Mouse (Mus musculus): ENCODE data around the gene Rpl36. TPM values are rescaled to one million over a fixed set of nuclear protein-coding genes. Genes with fewer than 3 reads are reported as not detected.
"Not testable (repeated sequence)": the region's sequence is repeated elsewhere in the genome, so short reads cannot be mapped to it uniquely, and the experiment has no call there.

Rpl36 gene
- polyA plus RNA-seq, 1 experiment = 1,820 TPM

DNA sequence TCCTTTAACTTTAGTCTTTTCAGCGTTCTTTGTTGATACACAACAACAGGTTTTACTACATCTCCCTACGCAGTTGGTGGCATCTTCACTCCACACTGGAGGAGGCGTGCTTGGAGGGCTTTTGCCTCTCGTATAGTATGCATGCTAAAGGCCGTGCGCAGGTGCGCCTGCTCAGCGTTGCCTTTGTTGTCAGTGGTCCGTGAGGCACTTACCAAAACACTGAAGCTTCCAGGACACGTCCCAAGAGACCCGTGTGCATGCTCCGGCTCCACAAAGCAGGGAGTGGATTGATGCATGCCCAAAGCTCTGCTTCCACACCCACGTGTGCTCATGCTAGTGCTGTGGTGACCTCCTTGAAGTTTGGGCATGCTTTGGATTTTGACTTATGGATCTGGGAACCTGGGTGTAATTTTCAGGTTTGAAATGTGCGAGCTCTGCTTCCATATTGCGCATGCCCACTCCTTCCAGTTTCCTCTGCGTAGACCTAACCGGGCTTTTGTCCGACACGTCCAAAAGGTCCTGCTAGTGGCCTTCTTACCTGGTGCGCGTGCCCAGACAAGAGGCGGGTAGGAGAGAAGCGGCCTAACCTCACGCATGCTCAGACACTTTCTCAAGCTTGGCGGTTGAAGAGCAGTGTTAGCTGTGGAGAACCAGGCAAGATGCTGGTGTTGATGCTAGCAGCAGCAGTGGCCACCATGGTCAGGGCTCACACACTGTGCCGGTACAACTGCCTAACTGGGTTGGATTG, 14.5 kb downstream of the Rpl36 start, which contains the start of gene Catsperd:
Gene Catsperd (plus strand): TSS at position 614 of the 748 bp plus-strand sequence.
- no peaks in the 10 kb centered on the region; the same call in none of the 2 replicates for H3K36me3 ChIP-seq (ENCODE audit: control insufficient read depth, insufficient read depth, low read length)
- TF ChIP-seq CTCF (IDR thresholded peaks at IDR 0.05; ENCODE audit: control insufficient read depth, insufficient read depth, insufficient replicate concordance, low read depth, low read length) = 0 out of 2 replicates have a peak, but pooled peaks have one; percentile 3
- TF ChIP-seq POLR2A (IDR thresholded peaks at IDR 0.05; ENCODE audit: control insufficient read depth, low read depth, low read length) = peak; percentile 77; the same call in 1 of the 2 replicates
- peak within 1 kb of the TSS; percentile 59 for H3K27ac ChIP-seq (ENCODE audit: control insufficient read depth, insufficient read depth, low read depth, low read length)
- peaks cover 15% of the 10 kb centered on the region for H3K4me1 ChIP-seq (ENCODE audit: control insufficient read depth, insufficient read depth, low read length)
- no peaks in the 10 kb centered on the region for H3K27me3 ChIP-seq (ENCODE audit: control insufficient read depth, insufficient read depth, low read length)
- H3K4me3 ChIP-seq (ENCODE audit: control insufficient read depth, low read depth, low read length) = peak within 1 kb of the TSS; percentile 93

DNA sequence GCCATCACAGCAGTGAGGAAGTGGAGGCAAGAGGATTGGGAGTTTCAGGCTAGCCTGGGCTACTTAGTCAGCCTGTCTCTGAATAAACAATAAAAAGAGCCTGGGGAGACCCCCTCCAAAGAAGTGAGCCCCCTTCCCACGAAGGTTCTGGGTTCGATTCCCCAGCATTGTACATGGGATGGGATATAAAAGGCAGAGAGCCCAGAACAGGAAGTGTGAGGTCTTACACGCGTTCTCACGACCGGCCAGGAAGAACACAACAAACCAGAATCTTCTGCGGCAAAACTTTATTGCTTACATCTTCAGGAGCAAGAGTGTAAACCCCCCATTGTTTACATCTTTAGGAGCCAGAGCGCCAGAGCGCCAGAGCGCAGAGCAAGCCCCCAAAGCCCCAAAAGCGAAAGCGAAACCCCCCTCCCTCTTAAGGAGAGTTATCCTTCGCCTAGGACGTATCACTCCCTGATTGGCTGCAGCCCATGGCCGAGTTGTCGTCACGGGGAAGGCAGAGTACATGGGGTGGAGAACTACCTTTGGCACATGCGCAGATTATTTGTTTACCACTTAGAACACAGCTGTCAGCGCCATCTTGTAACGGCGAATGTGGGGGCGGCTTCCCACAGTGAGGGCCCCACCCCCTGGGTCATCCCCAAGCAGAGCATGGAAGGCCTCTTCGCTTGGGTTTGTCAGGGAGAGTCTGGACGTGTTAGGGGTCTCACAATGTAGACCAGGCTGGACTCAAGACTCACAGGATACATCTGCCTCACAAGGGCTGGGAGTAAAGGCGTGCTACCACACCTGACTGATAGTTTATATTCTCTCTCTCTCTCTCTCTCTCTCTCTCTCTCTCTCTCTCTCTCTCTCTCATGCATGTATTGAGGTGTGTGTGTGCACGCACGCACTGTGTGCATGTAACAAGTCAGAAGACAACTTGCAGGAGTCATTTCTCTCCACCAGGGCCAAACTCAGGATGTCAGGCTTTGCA, 16.9 kb downstream of the Rpl36 start:
- not testable (repeated sequence) for H3K27me3 ChIP-seq (ENCODE audit: control insufficient read depth, insufficient read depth, low read length); H3K36me3 ChIP-seq (ENCODE audit: control insufficient read depth, insufficient read depth, low read length); H3K27ac ChIP-seq (ENCODE audit: control insufficient read depth, insufficient read depth, low read depth, low read length); H3K4me3 ChIP-seq (ENCODE audit: control insufficient read depth, low read depth, low read length)
- H3K4me1 ChIP-seq (ENCODE audit: control insufficient read depth, insufficient read depth, low read length) = peaks cover 15% of the 10 kb centered on the region

DNA sequence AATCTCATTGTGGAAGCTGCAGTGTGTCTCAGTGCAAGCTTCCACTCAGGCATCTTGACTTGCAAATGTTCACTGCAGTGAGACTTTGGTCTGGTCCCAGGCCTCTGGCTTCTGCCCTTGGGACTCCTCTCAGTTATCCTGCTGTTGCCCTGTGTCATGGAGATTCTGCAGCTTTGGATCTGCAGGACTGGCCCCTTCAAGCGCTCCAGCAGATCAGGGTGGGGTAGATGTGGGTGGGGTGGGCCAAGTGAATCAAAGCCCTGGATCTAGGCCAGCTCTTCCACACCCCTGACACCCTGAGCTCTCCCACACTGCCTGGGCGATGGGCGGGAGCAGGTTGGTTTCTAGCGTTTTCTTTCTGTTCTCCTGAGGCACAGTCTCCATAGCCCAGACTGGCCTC, 18.6 kb downstream of the Rpl36 start:
- TF ChIP-seq POLR2A (IDR thresholded peaks at IDR 0.05; ENCODE audit: control insufficient read depth, low read depth, low read length) = no peak
- TF ChIP-seq CTCF (IDR thresholded peaks at IDR 0.05; ENCODE audit: control insufficient read depth, insufficient read depth, insufficient replicate concordance, low read depth, low read length) = no peak
- Histone ChIP-seq H3K36me3 (ENCODE audit: control insufficient read depth, insufficient read depth, low read length) (no peaks in the 10 kb centered on the region; the same call in 1 of the 2 replicates), H3K4me3 (ENCODE audit: control insufficient read depth, low read depth, low read length) (no peak overlapping the region), H3K27ac (ENCODE audit: control insufficient read depth, insufficient read depth, low read depth, low read length) (no peak overlapping the region), H3K27me3 (ENCODE audit: control insufficient read depth, insufficient read depth, low read length) (no peaks in the 10 kb centered on the region), H3K4me1 (ENCODE audit: control insufficient read depth, insufficient read depth, low read length) (peaks cover 15% of the 10 kb centered on the region)

DNA sequence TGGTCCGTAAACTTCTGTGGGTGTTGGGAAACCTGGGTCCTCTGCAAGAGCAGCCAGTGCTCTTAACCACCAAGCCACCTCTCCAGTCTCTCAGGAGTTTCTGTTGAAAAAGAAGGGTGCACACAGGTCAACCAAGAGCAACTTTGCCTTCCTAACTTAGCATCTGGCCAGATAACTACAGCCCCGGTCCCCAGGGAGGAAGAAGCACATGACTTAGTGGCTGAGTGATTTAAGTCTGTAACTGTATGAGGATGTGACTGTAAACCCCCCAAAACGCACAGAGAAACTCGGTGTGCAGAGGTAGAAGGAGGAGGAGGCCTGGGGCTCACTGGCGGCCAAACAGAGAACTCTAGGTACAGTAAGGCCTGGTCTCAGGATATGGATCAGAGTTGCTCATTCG, 20.8 kb downstream of the Rpl36 start:
- TF ChIP-seq CTCF (IDR thresholded peaks at IDR 0.05; ENCODE audit: control insufficient read depth, insufficient read depth, insufficient replicate concordance, low read depth, low read length) = no peak
- TF ChIP-seq POLR2A (IDR thresholded peaks at IDR 0.05; ENCODE audit: control insufficient read depth, low read depth, low read length) = no peak
- Histone ChIP-seq H3K36me3 (ENCODE audit: control insufficient read depth, insufficient read depth, low read length) (no peaks in the 10 kb centered on the region; the same call in 1 of the 2 replicates), H3K4me1 (ENCODE audit: control insufficient read depth, insufficient read depth, low read length) (no peaks in the 10 kb centered on the region), H3K27me3 (ENCODE audit: control insufficient read depth, insufficient read depth, low read length) (no peaks in the 10 kb centered on the region), H3K27ac (ENCODE audit: control insufficient read depth, insufficient read depth, low read depth, low read length) (no peak overlapping the region), H3K4me3 (ENCODE audit: control insufficient read depth, low read depth, low read length) (no peak overlapping the region)

DNA sequence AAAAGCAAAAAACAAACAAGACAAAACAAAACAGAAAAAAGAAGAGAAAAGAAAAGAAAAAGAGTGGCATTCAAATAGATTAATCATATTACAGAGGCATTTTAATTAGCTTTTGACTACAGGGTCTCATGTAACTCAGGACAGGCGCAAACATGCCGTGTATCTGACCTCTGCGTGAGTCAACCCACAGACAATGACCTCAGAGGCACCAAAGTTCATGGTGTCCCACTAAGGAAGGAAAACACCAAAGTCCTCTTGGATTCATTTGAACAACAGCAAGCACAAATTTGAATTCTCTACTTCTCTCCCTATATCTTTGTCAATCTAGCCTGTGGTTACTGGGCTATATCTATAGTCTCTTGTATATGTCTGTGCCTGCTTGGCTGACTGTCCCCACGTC, 30.0 kb downstream of the Rpl36 start:
- H3K4me3 ChIP-seq (ENCODE audit: control insufficient read depth, low read depth, low read length) = no peak overlapping the region
- no peak for TF ChIP-seq POLR2A (IDR thresholded peaks at IDR 0.05; ENCODE audit: control insufficient read depth, low read depth, low read length)
- TF ChIP-seq CTCF (IDR thresholded peaks at IDR 0.05; ENCODE audit: control insufficient read depth, insufficient read depth, insufficient replicate concordance, low read depth, low read length) = no peak
- H3K27ac ChIP-seq (ENCODE audit: control insufficient read depth, insufficient read depth, low read depth, low read length) = no peak overlapping the region
- no peaks in the 10 kb centered on the region for H3K4me1 ChIP-seq (ENCODE audit: control insufficient read depth, insufficient read depth, low read length)
- no peaks in the 10 kb centered on the region for H3K27me3 ChIP-seq (ENCODE audit: control insufficient read depth, insufficient read depth, low read length)
- no peaks in the 10 kb centered on the region; the same call in 1 of the 2 replicates for H3K36me3 ChIP-seq (ENCODE audit: control insufficient read depth, insufficient read depth, low read length)

DNA sequence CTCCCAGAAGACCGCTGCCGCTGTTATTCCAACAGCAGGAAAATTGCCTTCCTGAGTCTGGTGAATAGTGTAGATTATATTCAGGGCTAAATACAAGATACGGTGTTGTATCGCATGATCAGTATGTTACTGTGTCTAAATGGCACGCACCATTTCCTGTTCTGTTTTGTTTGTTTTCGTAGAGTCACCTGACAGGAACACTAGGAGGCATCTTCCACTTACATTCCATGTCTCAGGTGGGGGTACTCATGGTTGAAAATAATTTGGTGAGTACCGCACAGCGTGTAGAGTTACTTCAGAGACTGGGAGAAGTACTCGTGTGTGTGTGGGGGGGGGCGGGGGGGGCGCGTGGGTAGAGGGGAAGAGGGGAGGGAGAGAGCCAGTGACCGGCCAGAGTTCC, 34.3 kb downstream of the Rpl36 start:
- Histone ChIP-seq H3K36me3 (ENCODE audit: control insufficient read depth, insufficient read depth, low read length) (no peaks in the 10 kb centered on the region; the same call in 1 of the 2 replicates), H3K27me3 (ENCODE audit: control insufficient read depth, insufficient read depth, low read length) (no peaks in the 10 kb centered on the region), H3K4me1 (ENCODE audit: control insufficient read depth, insufficient read depth, low read length) (no peaks in the 10 kb centered on the region; the same call in 1 of the 2 replicates), H3K4me3 (ENCODE audit: control insufficient read depth, low read depth, low read length) (no peak overlapping the region), H3K27ac (ENCODE audit: control insufficient read depth, insufficient read depth, low read depth, low read length) (no peak overlapping the region)
- no peak for TF ChIP-seq POLR2A (IDR thresholded peaks at IDR 0.05; ENCODE audit: control insufficient read depth, low read depth, low read length)
- TF ChIP-seq CTCF (IDR thresholded peaks at IDR 0.05; ENCODE audit: control insufficient read depth, insufficient read depth, insufficient replicate concordance, low read depth, low read length) = no peak

DNA sequence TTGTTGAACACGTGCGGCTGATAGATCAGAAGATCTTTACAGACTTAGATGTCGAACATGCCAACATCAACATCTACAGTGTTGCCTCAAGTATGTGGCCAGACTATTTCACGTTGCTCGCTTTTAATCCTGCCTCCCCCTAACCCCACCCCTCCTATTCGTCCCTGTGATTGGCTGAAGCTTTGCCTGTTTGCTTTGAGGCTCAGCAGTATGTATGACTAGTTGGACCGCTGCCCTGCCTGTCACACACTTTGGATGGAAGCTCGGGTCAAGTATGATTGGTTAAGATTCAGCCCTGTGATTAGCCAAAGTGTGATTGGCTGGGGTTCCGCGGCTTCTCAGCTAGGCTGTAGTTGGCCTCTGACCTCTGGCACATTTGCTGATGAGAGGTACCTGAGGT, 38.6 kb downstream of the Rpl36 start:
- Histone ChIP-seq H3K4me1 (ENCODE audit: control insufficient read depth, insufficient read depth, low read length) (no peaks in the 10 kb centered on the region; the same call in none of the 2 replicates), H3K36me3 (ENCODE audit: control insufficient read depth, insufficient read depth, low read length) (peaks cover 1% of the 10 kb centered on the region; the same call in 1 of the 2 replicates), H3K27ac (ENCODE audit: control insufficient read depth, insufficient read depth, low read depth, low read length) (no peak overlapping the region), H3K27me3 (ENCODE audit: control insufficient read depth, insufficient read depth, low read length) (no peaks in the 10 kb centered on the region), H3K4me3 (ENCODE audit: control insufficient read depth, low read depth, low read length) (no peak overlapping the region)
- no peak for TF ChIP-seq POLR2A (IDR thresholded peaks at IDR 0.05; ENCODE audit: control insufficient read depth, low read depth, low read length)
- TF ChIP-seq CTCF (IDR thresholded peaks at IDR 0.05; ENCODE audit: control insufficient read depth, insufficient read depth, insufficient replicate concordance, low read depth, low read length) = no peak

Measured in testis, adult 2 months (tissue).